Mouse (Mus musculus) C2C12 (cell line): ENCODE measurements at regions not wholly inside any gene's neighbourhood (a gene's known extent, or its start where the extent isn't known, plus 50 kb on each side); places are given as distances from the start of the nearest gene placed in this dataset.

Experiments
- H3K27me3 ChIP-seq: one replicate; pipeline ENCODE4 v1.6.1; 2011; ENCODE audit not compliant: control insufficient read depth, insufficient read depth, insufficient read length
- H3K36me3 ChIP-seq: one replicate; pipeline ENCODE4 v1.6.1; 2011; ENCODE audit not compliant: control insufficient read depth, insufficient read depth
- H3K4me3 ChIP-seq: one replicate; pipeline ENCODE4 v1.5.1; 2011; ENCODE audit warnings: mild to moderate bottlenecking, control low read depth; ENCODE audit not compliant: poor library complexity, insufficient read depth, severe bottlenecking
- H3K79me2 ChIP-seq: one replicate; pipeline ENCODE4 v1.6.1; 2011; ENCODE audit not compliant: control insufficient read depth, insufficient read depth
- H3K79me3 ChIP-seq: one replicate; pipeline ENCODE4 v1.6.1; 2011; ENCODE audit warnings: low read depth, control low read depth
- H3ac ChIP-seq: one replicate; pipeline ENCODE3; 2011; ENCODE audit warnings: low read depth; ENCODE audit not compliant: control insufficient read depth, insufficient read length
- CEBPB ChIP-seq: IDR thresholded peaks from one replicate; pipeline ENCODE4 v1.6.1; 2011; ENCODE audit warnings: low read depth, mild to moderate bottlenecking, control low read depth, moderate library complexity
- CTCF ChIP-seq: IDR thresholded peaks from one replicate; pipeline ENCODE4 v1.5.1; 2011; ENCODE audit not compliant: control insufficient read depth, insufficient read depth, insufficient read length
- FOSL1 ChIP-seq: IDR thresholded peaks from one replicate; pipeline ENCODE4 v1.8.0; 2011; ENCODE audit warnings: mild to moderate bottlenecking, low read length; ENCODE audit not compliant: poor library complexity, insufficient read depth, severe bottlenecking
- MAX ChIP-seq: IDR thresholded peaks from one replicate; pipeline ENCODE4 v1.6.1; 2011; ENCODE audit warnings: mild to moderate bottlenecking, control low read depth
- MYOD1 ChIP-seq: IDR thresholded peaks from one replicate; pipeline ENCODE4 v1.6.1; 2011; ENCODE audit warnings: low read depth; ENCODE audit not compliant: control insufficient read depth, insufficient read length
- MYOG ChIP-seq: IDR thresholded peaks from one replicate; pipeline ENCODE4 v1.6.1; 2011; ENCODE audit not compliant: control insufficient read depth, insufficient read length; ENCODE audit errors: extremely low read depth
- USF1 ChIP-seq: IDR thresholded peaks from one replicate; pipeline ENCODE4 v1.6.1; 2011; ENCODE audit warnings: low read depth, mild to moderate bottlenecking, control low read depth, moderate library complexity

DNA sequence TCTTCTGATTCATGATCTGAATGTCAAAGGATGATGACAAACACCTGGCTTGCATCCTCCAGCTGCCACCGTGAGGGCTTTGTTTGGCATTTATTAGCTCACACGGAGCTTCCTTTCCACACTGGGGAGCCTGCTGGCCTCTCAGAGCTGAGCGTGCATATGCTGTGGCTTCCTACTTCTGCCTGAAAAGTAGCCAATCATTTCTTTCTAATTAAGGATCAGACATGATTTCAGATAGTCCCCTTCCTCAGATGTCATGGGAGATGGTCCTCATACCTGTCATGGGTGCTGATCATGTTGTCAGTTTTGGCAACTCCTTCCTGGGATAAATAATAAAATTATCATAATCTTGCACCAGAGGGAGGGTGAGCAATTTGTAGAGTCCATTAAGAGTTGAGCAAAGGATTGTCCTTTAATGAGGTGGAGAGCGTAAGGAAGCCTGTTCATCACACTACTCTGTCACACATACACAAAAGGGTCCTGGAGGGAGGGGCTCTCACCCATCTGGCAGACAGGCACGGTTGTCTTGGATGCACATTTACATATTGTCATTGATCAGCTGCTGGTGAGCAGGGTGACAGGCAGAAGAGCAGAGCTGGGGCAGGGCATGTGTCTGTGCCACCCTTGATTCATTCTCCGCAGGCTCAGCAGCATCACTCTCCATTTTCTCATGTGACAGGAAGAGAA lies 162.6 kb downstream of the Ppp4r2 start:
- Histone ChIP-seq H3ac (no peak overlapping the region), H3K79me3 (no peaks in the 10 kb centered on the region), H3K79me2 (no peaks in the 10 kb centered on the region), H3K4me3 (no peak overlapping the region), H3K36me3 (no peaks in the 10 kb centered on the region), H3K27me3 (peaks cover 3% of the 10 kb centered on the region)
- TF ChIP-seq FOSL1, result no peak
- no peak for TF ChIP-seq CTCF
- TF ChIP-seq MYOG, result no peak
- TF ChIP-seq CEBPB, result no peak
- TF ChIP-seq USF1, result no peak
- no peak for TF ChIP-seq MAX
- no peak for TF ChIP-seq MYOD1

DNA sequence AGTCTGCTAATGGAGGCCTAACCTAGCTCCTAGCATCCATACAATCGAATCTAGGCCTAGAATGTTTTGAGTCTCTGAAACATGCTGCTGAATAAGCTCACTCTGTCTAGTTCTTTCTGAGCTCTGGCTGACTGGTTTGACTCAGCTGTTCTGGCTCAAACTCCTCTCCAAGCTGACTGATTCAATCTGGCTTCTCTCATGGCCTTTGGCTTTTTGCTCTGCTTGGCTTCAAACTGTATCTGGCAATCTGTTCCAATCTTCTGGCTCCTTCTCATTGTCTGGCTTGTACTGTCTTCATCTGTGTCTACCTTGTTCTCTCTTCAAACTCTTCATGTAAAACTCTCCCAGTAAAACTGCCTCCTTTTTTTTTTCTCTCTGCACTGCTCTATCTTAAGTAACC lies 164.9 kb downstream of the Ppp4r2 start:
- Histone ChIP-seq H3K79me3 (no peaks in the 10 kb centered on the region), H3K4me3 (no peak overlapping the region), H3K27me3 (peaks cover 3% of the 10 kb centered on the region), H3K36me3 (no peaks in the 10 kb centered on the region), H3K79me2 (no peaks in the 10 kb centered on the region), H3ac (no peak overlapping the region)
- no peak for TF ChIP-seq MYOG
- TF ChIP-seq CTCF, result no peak
- TF ChIP-seq FOSL1, result no peak
- no peak for TF ChIP-seq USF1
- TF ChIP-seq MAX, result no peak
- TF ChIP-seq MYOD1, result no peak
- TF ChIP-seq CEBPB, result no peak

DNA sequence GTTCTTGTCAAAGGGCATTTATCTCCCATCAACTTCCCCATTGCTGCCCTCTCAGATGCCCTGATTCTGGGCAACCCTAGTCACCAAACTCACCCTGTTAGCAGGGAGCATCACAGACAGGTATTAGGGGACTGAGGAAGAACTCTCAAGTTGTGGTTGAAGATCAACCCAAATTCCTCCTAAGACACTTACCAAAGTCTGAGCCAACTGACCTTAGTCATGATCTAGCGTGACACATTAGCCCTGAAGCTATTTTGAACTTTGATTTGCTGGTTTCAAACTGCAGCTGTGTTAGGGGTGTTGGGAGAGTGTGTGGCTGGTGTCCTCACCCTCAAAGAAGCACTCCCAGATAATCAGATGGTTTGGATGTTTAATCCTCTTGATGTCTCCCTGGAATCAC lies 170.5 kb downstream of the Ppp4r2 start:
- H3K36me3 ChIP-seq, result no peaks in the 10 kb centered on the region
- H3K4me3 ChIP-seq, result no peak overlapping the region
- H3K79me3 ChIP-seq, result no peaks in the 10 kb centered on the region
- no peaks in the 10 kb centered on the region for H3K79me2 ChIP-seq
- H3ac ChIP-seq, result no peak overlapping the region
- TF ChIP-seq USF1 (no peak), FOSL1 (no peak), MYOD1 (no peak), CTCF (no peak), CEBPB (no peak), MYOG (no peak), MAX (no peak)
- H3K27me3 ChIP-seq, result no peaks in the 10 kb centered on the region

DNA sequence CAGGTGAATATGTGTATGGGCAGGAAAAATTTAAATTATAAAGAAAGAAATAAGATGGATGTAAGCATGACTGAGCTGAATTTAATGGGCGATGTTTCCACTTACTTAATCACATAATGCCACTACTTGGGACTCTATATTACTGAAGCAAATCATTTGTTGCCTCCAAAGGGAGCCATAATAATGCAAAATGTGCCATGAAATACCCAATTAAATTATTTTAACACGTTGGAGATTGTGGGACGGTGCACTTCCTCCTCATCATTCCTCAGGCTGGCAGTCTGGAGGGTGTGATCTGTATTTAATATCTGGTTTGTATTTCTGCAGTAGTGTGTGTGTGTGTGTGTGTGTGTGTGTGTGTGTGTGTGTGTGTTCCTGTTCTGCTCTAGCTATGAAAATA lies 188.2 kb downstream of the Ppp4r2 start:
- Histone ChIP-seq H3K4me3 (no peak overlapping the region), H3K79me2 (no peaks in the 10 kb centered on the region), H3K79me3 (no peaks in the 10 kb centered on the region), H3K27me3 (peaks cover 3% of the 10 kb centered on the region), H3K36me3 (no peaks in the 10 kb centered on the region), H3ac (no peak overlapping the region)
- TF ChIP-seq MAX, result no peak
- no peak for TF ChIP-seq MYOD1

DNA sequence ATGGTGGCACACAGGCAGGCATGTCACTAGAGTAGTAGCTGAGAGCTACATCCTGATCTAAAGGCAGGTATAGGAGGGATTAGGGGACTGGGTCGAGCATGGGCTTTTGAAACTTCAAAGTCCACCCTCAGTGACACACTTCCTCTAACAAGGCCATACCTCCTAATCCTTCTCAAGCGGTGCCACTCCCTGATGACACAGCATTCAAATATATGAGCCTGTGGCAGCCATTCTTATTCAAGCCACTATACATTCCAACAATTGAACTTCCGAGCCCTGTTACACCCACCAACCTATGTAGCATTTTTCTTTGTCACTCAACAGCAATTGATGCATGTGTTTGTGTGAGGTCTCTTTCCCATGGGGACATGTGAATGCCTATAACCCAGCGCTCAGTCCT lies 192.4 kb downstream of the Ppp4r2 start:
- H3K27me3 ChIP-seq, result peaks cover 9% of the 10 kb centered on the region
- no peaks in the 10 kb centered on the region for H3K79me2 ChIP-seq
- no peak overlapping the region for H3K4me3 ChIP-seq
- H3ac ChIP-seq, result no peak overlapping the region
- H3K79me3 ChIP-seq, result no peaks in the 10 kb centered on the region
- TF ChIP-seq CEBPB (no peak), MYOD1 (no peak), MYOG (no peak), MAX (no peak), USF1 (no peak), CTCF (no peak), FOSL1 (no peak)
- H3K36me3 ChIP-seq, result no peaks in the 10 kb centered on the region

DNA sequence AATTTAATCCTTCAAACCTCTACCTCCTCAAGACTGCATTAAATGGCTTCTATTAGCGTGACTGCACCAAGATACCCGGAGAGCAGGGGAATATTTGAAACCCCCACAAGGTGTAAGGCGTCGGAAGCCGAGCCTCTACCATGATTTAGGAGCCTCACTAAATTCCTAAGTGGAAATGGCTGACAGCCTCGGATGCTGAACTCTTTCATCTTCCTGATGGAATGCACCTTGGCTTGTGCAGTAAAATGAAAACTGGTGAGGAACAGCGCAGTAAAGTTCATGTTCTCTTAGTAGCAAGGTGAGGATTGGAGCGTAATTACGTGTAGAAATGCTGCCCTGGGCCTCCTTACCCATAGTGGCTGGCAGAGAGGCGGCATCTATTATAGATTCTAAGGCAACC lies 194.0 kb downstream of the Ppp4r2 start:
- Histone ChIP-seq H3K27me3 (peaks cover 12% of the 10 kb centered on the region), H3ac (no peak overlapping the region), H3K79me2 (no peaks in the 10 kb centered on the region), H3K79me3 (no peaks in the 10 kb centered on the region), H3K36me3 (no peaks in the 10 kb centered on the region), H3K4me3 (no peak overlapping the region)
- TF ChIP-seq CEBPB, result no peak
- TF ChIP-seq MYOD1, result no peak
- no peak for TF ChIP-seq USF1
- no peak for TF ChIP-seq MYOG
- TF ChIP-seq MAX, result no peak
- no peak for TF ChIP-seq FOSL1
- no peak for TF ChIP-seq CTCF
